Mouse (Mus musculus) limb, embryonic 15.5 days (tissue): ENCODE data around the gene Ptprn2. TPM values are rescaled to one million over a fixed set of nuclear protein-coding genes. Genes with fewer than 3 reads are reported as not detected.

Source experiments
- ATAC-seq: fragments of 200-750 bp; cut with Nextera tagmentation; 2 replicates; pipeline ENCODE4 v1.8.0; 2017; ENCODE audit warnings: low read depth, moderate TSS enrichment; ENCODE audit not compliant: insufficient number of reproducible peaks, low FRiP score, low TSS enrichment
- H3K27ac ChIP-seq: fragments of 300-500 bp; sonication (generic); 2 replicates; pipeline ENCODE4 v1.5.1; 2015; ENCODE audit warnings: moderate library complexity, mild to moderate bottlenecking, inconsistent platforms
- H3K27me3 ChIP-seq: fragments of 300-500 bp; sonication (generic); 2 replicates; pipeline ENCODE4 v1.6.1; 2015; ENCODE audit warnings: inconsistent platforms
- H3K36me3 ChIP-seq: fragments of 300-500 bp; sonication (generic); 2 replicates; pipeline ENCODE4 v1.6.1; 2015; ENCODE audit warnings: inconsistent platforms
- H3K4me1 ChIP-seq: fragments of 300-500 bp; sonication (generic); 2 replicates; pipeline ENCODE4 v1.6.1; 2015; ENCODE audit warnings: inconsistent platforms
- H3K4me2 ChIP-seq: fragments of 300-500 bp; sonication (generic); 2 replicates; pipeline ENCODE4 v1.6.1; 2015; ENCODE audit warnings: mild to moderate bottlenecking, inconsistent platforms
- H3K4me3 ChIP-seq: fragments of 300-500 bp; sonication (generic); 2 replicates; pipeline ENCODE4 v1.5.1; 2015; ENCODE audit warnings: mild to moderate bottlenecking, inconsistent platforms
- H3K9ac ChIP-seq: fragments of 300-500 bp; sonication (generic); 2 replicates; pipeline ENCODE4 v1.6.1; 2015; ENCODE audit warnings: inconsistent platforms
- H3K9me3 ChIP-seq: fragments of 300-500 bp; sonication (generic); 2 replicates; pipeline ENCODE4 v1.6.1; 2016; ENCODE audit warnings: inconsistent platforms
- WGBS: fragments of 180-500 bp; shearing (Covaris S2); methylation state at CpG from one replicate; pipeline ENCODE4 v1.1.7; 2015; 5-methylcytosine and 5-hydroxymethylcytosine counted together
- polyA plus RNA-seq: library from polyadenylated mRNA; unstranded; fragments of >200 nt; fragmentation: Nextera tagmentation; extraction: Ambion mirVana; gene quantifications from 2 replicates; pipeline ENCODE4 v1.2.1, GENCODE M21; 2015

Gene Ptprn2
- polyA plus RNA-seq, 1 experiment from 2014 or later, result 0.15 TPM

GRCm38 (mm10) chr12:116806089-116806488, 320.6 kb downstream of the Ptprn2 start:
- H3K36me3 ChIP-seq, result no peaks in the 10 kb centered on the region
- H3K4me1 ChIP-seq, result no peaks in the 10 kb centered on the region
- WGBS, result 84% methylated on average over 2 of the region's 2 CpGs
- H3K9me3 ChIP-seq, result no peaks in the 10 kb centered on the region
- H3K4me3 ChIP-seq, result no peak overlapping the region
- no peak overlapping the region for H3K9ac ChIP-seq
- no peak overlapping the region for H3K27ac ChIP-seq
- H3K27me3 ChIP-seq, result no peaks in the 10 kb centered on the region
- H3K4me2 ChIP-seq, result no peak overlapping the region
- no peak for ATAC-seq

GRCm38 (mm10) chr12:116813012-116813411, 327.5 kb downstream of the Ptprn2 start:
- 78% methylated on average over 5 of the region's 5 CpGs for WGBS
- Histone ChIP-seq H3K36me3 (no peaks in the 10 kb centered on the region), H3K4me2 (no peak overlapping the region), H3K27me3 (no peaks in the 10 kb centered on the region), H3K9ac (no peak overlapping the region), H3K4me1 (no peaks in the 10 kb centered on the region), H3K4me3 (no peak overlapping the region), H3K27ac (no peak overlapping the region), H3K9me3 (no peaks in the 10 kb centered on the region)
- no peak for ATAC-seq

GRCm38 (mm10) chr12:116819836-116820235, 334.3 kb downstream of the Ptprn2 start:
- no peak overlapping the region for H3K27ac ChIP-seq
- 82% methylated on average over 2 of the region's 2 CpGs for WGBS
- no peak for ATAC-seq
- no peaks in the 10 kb centered on the region for H3K27me3 ChIP-seq
- H3K4me2 ChIP-seq, result no peak overlapping the region
- H3K36me3 ChIP-seq, result no peaks in the 10 kb centered on the region
- H3K9me3 ChIP-seq, result no peaks in the 10 kb centered on the region
- H3K9ac ChIP-seq, result no peak overlapping the region
- H3K4me3 ChIP-seq, result no peak overlapping the region
- H3K4me1 ChIP-seq, result no peaks in the 10 kb centered on the region

- no peak overlapping the region for H3K27ac ChIP-seq
- H3K4me2 ChIP-seq, result no peak overlapping the region
- H3K4me1 ChIP-seq, result no peaks in the 10 kb centered on the region
- H3K27me3 ChIP-seq, result no peaks in the 10 kb centered on the region
- no peaks in the 10 kb centered on the region for H3K9me3 ChIP-seq
- H3K4me3 ChIP-seq, result no peak overlapping the region
- no peaks in the 10 kb centered on the region for H3K36me3 ChIP-seq
- WGBS, result 86% methylated on average over 3 of the region's 3 CpGs
- ATAC-seq, result no peak
- H3K9ac ChIP-seq, result no peak overlapping the region
These were observed 337.8 kb downstream of the Ptprn2 start for GRCm38 (mm10) chr12:116823341-116823740.

GRCm38 (mm10) chr12:116827748-116828147, 342.2 kb downstream of the Ptprn2 start:
- no peaks in the 10 kb centered on the region for H3K9me3 ChIP-seq
- no peak overlapping the region for H3K27ac ChIP-seq
- 52% methylated on average over 7 of the region's 7 CpGs for WGBS
- H3K9ac ChIP-seq, result no peak overlapping the region
- H3K4me1 ChIP-seq, result no peaks in the 10 kb centered on the region
- H3K36me3 ChIP-seq, result no peaks in the 10 kb centered on the region
- no peak overlapping the region for H3K4me2 ChIP-seq
- H3K27me3 ChIP-seq, result no peaks in the 10 kb centered on the region
- no peak for ATAC-seq
- no peak overlapping the region for H3K4me3 ChIP-seq

GRCm38 (mm10) chr12:116838611-116839192, 353.2 kb downstream of the Ptprn2 start:
- no peaks in the 10 kb centered on the region for H3K27me3 ChIP-seq
- no peak for ATAC-seq
- no peaks in the 10 kb centered on the region for H3K9me3 ChIP-seq
- WGBS, result 78% methylated on average over 3 of the region's 3 CpGs
- no peak overlapping the region for H3K9ac ChIP-seq
- H3K27ac ChIP-seq, result no peak overlapping the region
- no peak overlapping the region for H3K4me2 ChIP-seq
- H3K4me3 ChIP-seq, result no peak overlapping the region
- no peaks in the 10 kb centered on the region for H3K4me1 ChIP-seq
- H3K36me3 ChIP-seq, result no peaks in the 10 kb centered on the region

- H3K4me2 ChIP-seq, result no peak overlapping the region
- H3K27ac ChIP-seq, result no peak overlapping the region
- 70% methylated on average over 8 of the region's 8 CpGs for WGBS
- no peak for ATAC-seq
- H3K9me3 ChIP-seq, result no peaks in the 10 kb centered on the region
- H3K4me1 ChIP-seq, result no peaks in the 10 kb centered on the region
- H3K27me3 ChIP-seq, result no peaks in the 10 kb centered on the region
- no peaks in the 10 kb centered on the region for H3K36me3 ChIP-seq
- no peak overlapping the region for H3K4me3 ChIP-seq
- H3K9ac ChIP-seq, result no peak overlapping the region
These were observed 357.3 kb downstream of the Ptprn2 start for GRCm38 (mm10) chr12:116842723-116843272.

- Histone ChIP-seq H3K4me2 (no peak overlapping the region), H3K27ac (no peak overlapping the region), H3K36me3 (no peaks in the 10 kb centered on the region), H3K9me3 (no peaks in the 10 kb centered on the region), H3K4me1 (no peaks in the 10 kb centered on the region), H3K4me3 (no peak overlapping the region), H3K27me3 (no peaks in the 10 kb centered on the region), H3K9ac (no peak overlapping the region)
- ATAC-seq, result no peak
These were observed 360.7 kb downstream of the Ptprn2 start for GRCm38 (mm10) chr12:116846220-116846619.

- ATAC-seq, result no peak
- WGBS, result 80% methylated on average over 4 of the region's 4 CpGs
- no peaks in the 10 kb centered on the region for H3K9me3 ChIP-seq
These were observed 361.5 kb downstream of the Ptprn2 start for GRCm38 (mm10) chr12:116847021-116847420.

GRCm38 (mm10) chr12:116856307-116856706, 370.8 kb downstream of the Ptprn2 start:
- H3K36me3 ChIP-seq, result no peaks in the 10 kb centered on the region
- H3K4me2 ChIP-seq, result no peak overlapping the region
- no peak for ATAC-seq
- H3K4me1 ChIP-seq, result no peaks in the 10 kb centered on the region
- H3K4me3 ChIP-seq, result no peak overlapping the region
- WGBS, result 44% methylated on average over 7 of the region's 7 CpGs
- H3K27me3 ChIP-seq, result no peaks in the 10 kb centered on the region
- H3K27ac ChIP-seq, result no peak overlapping the region
- H3K9me3 ChIP-seq, result no peaks in the 10 kb centered on the region
- no peak overlapping the region for H3K9ac ChIP-seq

More at GRCm38 (mm10) chr12:116847021-116847420, 361.5 kb downstream of the Ptprn2 start:
- Histone ChIP-seq H3K27ac (no peak overlapping the region), H3K27me3 (no peaks in the 10 kb centered on the region), H3K4me2 (no peak overlapping the region), H3K4me1 (no peaks in the 10 kb centered on the region), H3K4me3 (no peak overlapping the region), H3K9ac (no peak overlapping the region), H3K36me3 (no peaks in the 10 kb centered on the region)

- ATAC-seq, result no peak
- H3K27ac ChIP-seq, result no peak overlapping the region
- H3K27me3 ChIP-seq, result no peaks in the 10 kb centered on the region
- no peaks in the 10 kb centered on the region for H3K9me3 ChIP-seq
- no peak overlapping the region for H3K9ac ChIP-seq
- H3K36me3 ChIP-seq, result no peaks in the 10 kb centered on the region
- H3K4me1 ChIP-seq, result no peaks in the 10 kb centered on the region
- H3K4me3 ChIP-seq, result no peak overlapping the region
- H3K4me2 ChIP-seq, result no peak overlapping the region
- WGBS, result 77% methylated on average over 4 of the region's 4 CpGs
These were observed 376.0 kb downstream of the Ptprn2 start for GRCm38 (mm10) chr12:116861360-116862017.

GRCm38 (mm10) chr12:116863291-116863899, 377.9 kb downstream of the Ptprn2 start:
- 59% methylated on average over 4 of the region's 4 CpGs for WGBS
- Histone ChIP-seq H3K9me3 (no peaks in the 10 kb centered on the region), H3K9ac (no peak overlapping the region), H3K4me1 (no peaks in the 10 kb centered on the region), H3K4me2 (no peak overlapping the region), H3K27ac (no peak overlapping the region), H3K27me3 (no peaks in the 10 kb centered on the region), H3K4me3 (no peak overlapping the region), H3K36me3 (no peaks in the 10 kb centered on the region)
- ATAC-seq, result no peak
